Mouse (Mus musculus) testis, adult 2 months (tissue): ENCODE measurements around the gene Astn2.
A peak's percentile ranks its signal among the peaks of the same experiment; 100 is the strongest.

ENCODE experiments used
- CTCF ChIP-seq: fragments of 200-500 bp; IDR thresholded peaks from 2 replicates; pipeline ENCODE4 v1.5.1; 2012; ENCODE audit warnings: low read depth, mild to moderate bottlenecking, inconsistent platforms, low read length, moderate library complexity; ENCODE audit not compliant: control insufficient read depth, insufficient read depth, insufficient replicate concordance
- POLR2A ChIP-seq: fragments of 200-500 bp; IDR thresholded peaks from 2 replicates; pipeline ENCODE4 v1.6.1; 2012; ENCODE audit warnings: low read depth, mild to moderate bottlenecking, inconsistent platforms, low read length, moderate library complexity; ENCODE audit not compliant: control insufficient read depth

DNA sequence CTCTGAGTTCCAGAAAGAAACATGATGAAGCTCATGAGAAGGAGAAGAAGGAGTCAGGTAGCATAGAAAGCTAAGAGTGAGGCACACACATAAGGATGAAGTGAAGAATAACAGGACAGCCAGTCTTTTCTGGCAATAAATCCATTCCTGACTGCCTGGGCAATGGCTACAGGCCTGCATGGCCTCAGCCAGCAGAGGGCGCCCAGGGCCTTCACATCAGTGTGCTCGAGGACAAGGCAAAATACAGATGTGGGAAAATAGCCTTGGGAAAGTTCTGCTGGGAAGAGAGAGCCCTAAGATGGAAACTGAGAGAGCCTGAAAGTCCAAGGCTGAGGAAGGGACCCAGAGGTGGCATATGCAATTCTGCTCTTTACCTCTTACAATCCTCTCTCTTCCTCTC lies 749.7 kb downstream of the Astn2 start:
- TF ChIP-seq POLR2A (no peak), CTCF (peak; percentile 80; the same call in 1 of the 2 replicates)
